Comparison of ENCODE assay signal across 9 mouse cellular contexts in genomic region chr8:120276051-120276890, GRCm38 (mm10). TPM values are rescaled to one million over a fixed set of nuclear protein-coding genes. Genes with fewer than 3 reads are reported as not detected.
A peak's percentile ranks its signal among the peaks of the same experiment; 100 is the strongest.
DNase-seq lines count a peak whose midpoint lies in the region; ATAC-seq and TF ChIP-seq lines count a peak whose summit lies in the region.
"Had no signal": no experiment of that assay in that cellular context is flagged by ENCODE, and none has a peak within 500 bp of the region (broad histone marks: within the 10 kb centered on the region; RNA-seq: fewer than 3 reads in every experiment).

No protein-coding gene starts in this region.

- no peaks in the 10 kb centered on the region for H3K36me3 ChIP-seq in liver, embryonic 14.5 days (replicated peaks; ENCODE audit: control insufficient read depth, insufficient read depth, low read depth)

- peak overlapping the region; percentile 59 for H3K27ac ChIP-seq in cortical plate, adult 2 months (ENCODE audit: insufficient read depth, low read length)
- H3K27ac ChIP-seq in liver, embryonic 14.5 days, result no peak overlapping the region

- H3K4me2 ChIP-seq in liver, embryonic 14.5 days (ENCODE audit: low read depth), result peak overlapping the region; percentile 85

- DNase-seq in cerebellum, postnatal 25 days, result peak; percentile 42 to 65
- no peak for DNase-seq in cerebellum, adult 9-10 months
- DNase-seq in gastrocnemius, postnatal 25 days, result peak; percentile 90
- peak; percentile 77 to 87 (median 79) for DNase-seq in liver, embryonic 14.5 days (ENCODE audit: low read depth in 3 of 3, low spot score in 3 of 3)
- peak; percentile 57 to 76 for DNase-seq in natural killer cell, adult 2 months (ENCODE audit: low spot score in 2 of 2)
- peak; percentile 47 to 64 for DNase-seq in thymus, adult 18-20 months

- ATAC-seq in inflammation-experienced regulatory T-cells, adult 6 months, result peak; percentile 72
- ATAC-seq in liver, embryonic 14.5 days (ENCODE audit: insufficient read depth), result peak; percentile 88
- ATAC-seq: Patski had no signal

- peaks cover 3% of the 10 kb centered on the region; the same call in 1 of the 2 replicates for H3K27me3 ChIP-seq in liver, embryonic 14.5 days (ENCODE audit: control insufficient read depth, insufficient read depth, low read length)
- H3K27me3 ChIP-seq: Patski had no signal

- H3K4me1 ChIP-seq in cortical plate, adult 2 months (ENCODE audit: control insufficient read depth, insufficient read depth, low read length), result no peaks in the 10 kb centered on the region
- peaks cover 16 to 17% of the 10 kb centered on the region in 2 experiments for H3K4me1 ChIP-seq in liver, embryonic 14.5 days (replicated peaks; ENCODE audit: control insufficient read depth in 2 of 2, insufficient read depth in 2 of 2, low read length in 1 of 2)

- TF ChIP-seq POLR2A in cortical plate, adult 2 months (IDR thresholded peaks at IDR 0.05; ENCODE audit: extremely low read depth, insufficient read depth, low read length), result no peak

- no peak for TF ChIP-seq CTCF in cortical plate, adult 2 months (IDR thresholded peaks at IDR 0.05; ENCODE audit: extremely low read depth, insufficient read depth, low read length)
- no peak for TF ChIP-seq CTCF in liver, embryonic 14.5 days (IDR thresholded peaks at IDR 0.05; ENCODE audit: low read depth)

- H3K9me3 ChIP-seq in liver, embryonic 14.5 days (ENCODE audit: control insufficient read depth, low read length), result no peaks in the 10 kb centered on the region

- H3K4me3 ChIP-seq in cortical plate, adult 2 months (ENCODE audit: insufficient read depth, low read length), result no peak overlapping the region
- H3K4me3 ChIP-seq in liver, embryonic 14.5 days (ENCODE audit: insufficient read depth in 1 of 2, low read depth in 2 of 2, low read length in 2 of 2), result peak overlapping the region; percentile 6 to 46; a peak in 3 of 4 replicates

- TF ChIP-seq EP300 in liver, embryonic 14.5 days (IDR thresholded peaks at IDR 0.05; ENCODE audit: low read depth), result no peak

- peak overlapping the region; percentile 54 for H3K9ac ChIP-seq in liver, embryonic 14.5 days (replicated peaks)

- WGBS in liver, embryonic 14.5 days (ENCODE audit: insufficient replicate concordance), result under 1% methylated on average over 49 of the region's 49 CpGs

RNA-seq across cellular contexts. Expression of gene Gse1, which starts 48.0 kb away (rescaled TPM):
- 41.0 and 46.8 TPM in 2 replicates for polyA plus RNA-seq in cortical plate, adult 2 months (2012; rRNA removed)
- total RNA-seq in gastrocnemius, postnatal 25 days (2021), result 10 to 100 TPM; 23.1 to 27.1 TPM
- polyA plus RNA-seq in inflammation-experienced regulatory T-cells, adult 6 months (2017; shearing (Covaris generic)), result 1 to 10 TPM; 2.0 to 4.0 (median 3.2) TPM
- 14.9 and 16.0 TPM in 2 replicates for polyA plus RNA-seq in liver, embryonic 14.5 days (2012; rRNA removed)
- 11.4 and 13.9 TPM in 2 replicates for polyA plus RNA-seq in liver, embryonic 14.5 days (2014; fragmentation: Nextera tagmentation; extraction: Ambion mirVana)
